Mouse (Mus musculus) NIH3T3 (cell line): Measurements from ENCODE around the gene Defb28.

Experiments
- DNase-seq: peaks from one replicate; pipeline ENCODE4 v3.0.0-alpha.2; 2012; ENCODE audit warnings: low read depth

The Defb28 gene

DNA sequence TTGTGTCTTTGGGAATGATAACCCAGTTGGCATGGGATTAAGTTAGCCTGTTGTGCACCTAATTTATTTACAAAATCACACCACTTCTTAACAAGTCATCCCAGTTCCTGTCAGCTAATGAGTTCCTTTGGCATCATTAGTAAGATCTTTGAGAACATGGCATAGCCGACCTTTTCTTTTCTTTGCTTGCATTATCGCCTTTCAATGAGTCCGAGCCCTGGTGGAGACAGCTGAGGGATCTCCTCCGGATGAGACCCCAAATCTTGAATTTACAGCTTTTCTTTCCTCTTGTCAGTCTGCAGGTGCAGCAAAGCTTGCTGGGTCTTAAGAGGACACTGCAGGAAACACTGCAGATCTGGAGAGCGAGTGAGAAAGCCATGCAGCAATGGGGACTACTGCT lies 51.0 kb downstream of the Defb28 start, which contains the start of gene Gm17416:
Gene Gm17416 (plus strand): TSS at position 301 of the 400 bp plus-strand sequence.
- DNase-seq, result no peak

- DNase-seq, result no peak
These were observed 51.8 kb downstream of the Defb28 start for GRCm38 (mm10) chr2:152569881-152570280.

- DNase-seq, result no peak
These were observed 52.3 kb downstream of the Defb28 start for GRCm38 (mm10) chr2:152570313-152570712.
